Mouse (Mus musculus) lung, postnatal 0 days (tissue): ENCODE measurements around the gene Oard1. TPM values are rescaled to one million over a fixed set of nuclear protein-coding genes. Genes with fewer than 3 reads are reported as not detected.

ENCODE experiments used
- ATAC-seq: fragments of 200-750 bp; cut with Nextera tagmentation; 2 replicates; pipeline ENCODE4 v1.8.0; 2017; ENCODE audit warnings: moderate library complexity
- DNase-seq: peaks from one replicate; pipeline ENCODE4 v3.0.0-alpha.2; 2016; ENCODE audit warnings: low spot score
- H3K27ac ChIP-seq: fragments of 300-500 bp; sonication (generic); 2 replicates; pipeline ENCODE4 v1.5.1; 2014; ENCODE audit warnings: antibody characterized with exemption, mild to moderate bottlenecking, low read length, mixed read lengths
- H3K27me3 ChIP-seq: fragments of 300-500 bp; sonication (generic); replicated peaks from 2 replicates; pipeline ENCODE4 v1.6.1; 2014; ENCODE audit warnings: low read length, mixed read lengths; ENCODE audit not compliant: insufficient read depth
- H3K36me3 ChIP-seq: fragments of 300-500 bp; sonication (generic); 2 replicates; pipeline ENCODE4 v1.6.1; 2014; ENCODE audit warnings: low read length, mixed read lengths; ENCODE audit not compliant: insufficient read depth
- H3K4me1 ChIP-seq: fragments of 300-500 bp; sonication (generic); 2 replicates; pipeline ENCODE4 v1.6.1; 2014; ENCODE audit warnings: antibody characterized with exemption, low read depth, low read length, mixed read lengths; ENCODE audit not compliant: insufficient read depth
- H3K4me2 ChIP-seq: fragments of 300-500 bp; sonication (generic); replicated peaks from 2 replicates; pipeline ENCODE4 v1.6.1; 2014; ENCODE audit warnings: low read depth, mild to moderate bottlenecking, low read length, moderate library complexity, mixed read lengths
- H3K4me3 ChIP-seq: fragments of 300-500 bp; sonication (generic); 2 replicates; pipeline ENCODE4 v1.5.1; 2014; ENCODE audit warnings: low read depth, low read length
- H3K9ac ChIP-seq: fragments of 300-500 bp; sonication (generic); replicated peaks from 2 replicates; pipeline ENCODE4 v1.6.1; 2014; ENCODE audit warnings: low read depth, mild to moderate bottlenecking
- H3K9me3 ChIP-seq: fragments of 300-500 bp; sonication (generic); 2 replicates; pipeline ENCODE4 v1.6.1; 2016; ENCODE audit warnings: low read length, mixed read lengths
- CTCF ChIP-seq: IDR thresholded peaks from 2 replicates; pipeline ENCODE4 v1.5.1; 2016; ENCODE audit warnings: antibody characterized with exemption, mild to moderate bottlenecking
- EP300 ChIP-seq: IDR thresholded peaks from 2 replicates; pipeline ENCODE4 v1.6.1; 2016; ENCODE audit warnings: antibody characterized with exemption, mild to moderate bottlenecking, control low read depth
- WGBS: fragments of 180-500 bp; shearing (Covaris S2); extraction: QIAGEN DNeasy Blood & Tissue Kit; methylation state at CpG from one replicate; pipeline ENCODE4 v1.1.7; 2014; 5-methylcytosine and 5-hydroxymethylcytosine counted together
- polyA plus RNA-seq: library from polyadenylated mRNA; unstranded; fragments of >200 nt; fragmentation: Nextera tagmentation; extraction: Ambion mirVana; gene quantifications from 2 replicates; pipeline ENCODE4 v1.2.1, GENCODE M21; 2015

Gene Oard1
- polyA plus RNA-seq, 1 experiment from 2014 or later = 43.9 TPM

DNA sequence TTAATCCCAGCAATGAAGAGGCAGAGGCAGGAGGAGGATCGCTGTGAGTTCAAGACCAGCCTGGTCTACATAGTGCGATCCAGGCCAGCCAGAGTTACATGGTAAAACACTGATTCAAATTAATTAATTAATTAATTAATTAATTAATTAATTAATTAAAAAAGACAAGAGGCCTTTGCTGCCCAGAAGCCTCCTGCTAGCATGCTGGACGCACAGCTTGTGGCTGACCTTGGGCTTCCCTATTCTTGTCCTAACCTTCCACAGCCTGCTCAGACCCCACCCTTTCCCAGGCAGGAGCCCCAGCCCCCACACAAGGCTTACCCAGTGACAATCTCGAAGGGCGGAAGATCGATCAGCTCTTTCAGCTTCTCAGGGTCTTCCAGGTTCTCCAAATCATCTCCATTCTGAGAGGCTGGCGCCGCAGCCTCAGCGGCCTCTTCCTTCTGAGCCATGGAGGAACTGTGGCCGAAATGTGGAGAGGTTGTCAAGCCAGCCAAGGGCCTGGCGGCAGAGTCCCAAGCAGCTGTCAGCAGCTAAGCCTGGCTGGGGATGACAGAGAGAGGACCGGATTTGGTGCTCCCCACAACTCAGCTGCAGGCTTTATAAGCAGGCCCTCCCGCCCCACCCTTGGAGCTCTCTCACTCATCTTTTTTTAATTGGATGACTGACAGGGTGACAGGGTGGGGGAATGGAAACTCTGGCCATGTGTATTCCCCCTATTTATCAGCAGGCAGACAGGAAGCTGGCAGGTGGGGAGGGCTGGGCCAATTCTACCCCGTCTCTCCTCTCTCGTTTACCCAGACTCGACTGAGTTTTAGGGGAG is 22.6 kb downstream of the Oard1 start, which contains the start of gene Apobec2:
TSS of gene Apobec2 (minus strand) at position 773 of the 823 bp plus-strand sequence.
- Histone ChIP-seq H3K36me3 (no peaks in the 10 kb centered on the region), H3K9ac (no peak within 1 kb of the TSS), H3K27me3 (no peaks in the 10 kb centered on the region), H3K27ac (no peak within 1 kb of the TSS), H3K4me3 (no peak within 1 kb of the TSS), H3K9me3 (no peaks in the 10 kb centered on the region), H3K4me1 (peaks cover 3% of the 10 kb centered on the region; the same call in 1 of the 2 replicates), H3K4me2 (no peak within 1 kb of the TSS)
- TF ChIP-seq CTCF (no peak), EP300 (no peak)
- WGBS = 49% methylated on average over 16 of the region's 16 CpGs
- ATAC-seq (no peak), DNase-seq (no peak)

- Histone ChIP-seq H3K27ac (no peak overlapping the region), H3K36me3 (no peaks in the 10 kb centered on the region), H3K4me2 (no peak overlapping the region), H3K27me3 (no peaks in the 10 kb centered on the region), H3K9me3 (no peaks in the 10 kb centered on the region), H3K9ac (no peak overlapping the region), H3K4me3 (no peak overlapping the region), H3K4me1 (peaks cover 3% of the 10 kb centered on the region; the same call in 1 of the 2 replicates)
- no peak for ATAC-seq
- DNase-seq = no peak
- TF ChIP-seq EP300 (no peak), CTCF (no peak)
- WGBS = 73% methylated on average over 20 of the region's 20 CpGs
These were observed 23.3 kb downstream of the Oard1 start for GRCm38 (mm10) chr17:48433006-48433655.

- no peak for ATAC-seq
These were observed 24.0 kb downstream of the Oard1 start for GRCm38 (mm10) chr17:48433689-48434330.

DNA sequence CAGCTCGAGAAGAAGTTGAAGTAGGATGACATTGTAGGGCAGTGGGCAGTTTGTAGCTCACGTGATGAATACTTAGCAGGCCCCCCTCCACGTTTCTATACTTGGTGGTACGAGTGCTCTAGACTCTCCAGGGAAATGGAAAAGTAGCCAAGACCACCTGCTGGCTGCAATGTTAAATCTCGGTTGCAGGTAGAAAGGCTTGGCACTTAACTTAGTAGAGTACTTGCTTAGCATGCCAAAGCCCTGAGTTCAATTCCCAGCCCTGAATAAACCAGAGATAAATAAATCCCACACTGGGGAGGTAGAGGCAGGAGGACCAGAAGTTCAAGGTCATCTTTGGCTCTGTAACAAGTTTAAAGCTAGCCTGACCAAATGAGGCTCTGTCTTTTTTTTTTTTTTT is 24.7 kb downstream of the Oard1 start:
- no peaks in the 10 kb centered on the region for H3K27me3 ChIP-seq
- ATAC-seq = no peak
- H3K27ac ChIP-seq = no peak overlapping the region
- TF ChIP-seq EP300 = no peak
- no peak for TF ChIP-seq CTCF
- no peak overlapping the region for H3K9ac ChIP-seq
- DNase-seq = no peak
- peaks cover 3% of the 10 kb centered on the region; the same call in 1 of the 2 replicates for H3K4me1 ChIP-seq
- H3K4me3 ChIP-seq = no peak overlapping the region
- no peaks in the 10 kb centered on the region for H3K36me3 ChIP-seq
- 71% methylated on average over 5 of the region's 5 CpGs for WGBS
- no peaks in the 10 kb centered on the region for H3K9me3 ChIP-seq
- no peak overlapping the region for H3K4me2 ChIP-seq

More at GRCm38 (mm10) chr17:48433689-48434330, 24.0 kb downstream of the Oard1 start:
- Histone ChIP-seq H3K9ac (no peak overlapping the region), H3K27me3 (no peaks in the 10 kb centered on the region), H3K4me2 (no peak overlapping the region), H3K9me3 (no peaks in the 10 kb centered on the region), H3K36me3 (no peaks in the 10 kb centered on the region), H3K27ac (no peak overlapping the region), H3K4me1 (peaks cover 3% of the 10 kb centered on the region; the same call in 1 of the 2 replicates), H3K4me3 (no peak overlapping the region)
- no peak for DNase-seq
- TF ChIP-seq EP300 (no peak), CTCF (peak; percentile 44)
- 42% methylated on average over 6 of the region's 6 CpGs for WGBS

GRCm38 (mm10) chr17:48436487-48436886 is 26.7 kb downstream of the Oard1 start:
- H3K27me3 ChIP-seq = no peaks in the 10 kb centered on the region
- H3K4me2 ChIP-seq = no peak overlapping the region
- no peaks in the 10 kb centered on the region for H3K9me3 ChIP-seq
- no peak overlapping the region for H3K27ac ChIP-seq
- no peak for DNase-seq
- no peaks in the 10 kb centered on the region for H3K36me3 ChIP-seq
- no peaks in the 10 kb centered on the region; the same call in 1 of the 2 replicates for H3K4me1 ChIP-seq
- no peak overlapping the region for H3K4me3 ChIP-seq
- no peak; the same call in 1 of the 2 replicates for ATAC-seq
- 52% methylated on average over 1 of the region's 1 CpGs for WGBS
- TF ChIP-seq EP300 (no peak), CTCF (no peak)
- no peak overlapping the region for H3K9ac ChIP-seq

DNA sequence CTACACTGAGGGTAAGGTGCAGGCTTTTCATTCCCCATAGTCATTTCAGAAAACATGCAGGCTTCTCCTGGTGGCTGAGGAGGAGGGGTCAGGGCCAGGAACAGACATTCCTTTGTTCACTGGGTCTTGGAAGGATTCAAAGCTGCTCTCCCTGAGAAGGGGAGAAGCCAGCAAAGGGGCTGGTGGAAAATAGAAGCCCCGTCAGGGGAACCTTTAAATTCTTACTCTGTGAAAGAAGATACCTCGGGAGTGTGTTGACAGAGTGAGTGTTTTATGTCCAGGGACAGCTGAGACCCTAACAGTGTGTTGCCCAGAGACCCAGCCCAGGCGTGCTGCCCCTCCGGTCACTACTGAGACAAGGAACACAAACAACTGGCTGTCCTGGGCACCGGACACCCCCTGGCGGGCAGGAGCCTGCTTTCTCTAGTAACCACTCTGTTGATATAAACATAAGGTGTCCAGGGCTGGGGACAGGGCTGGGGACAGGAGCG is 27.7 kb downstream of the Oard1 start:
- no peaks in the 10 kb centered on the region for H3K27me3 ChIP-seq
- no peak overlapping the region for H3K4me3 ChIP-seq
- no peak overlapping the region for H3K4me2 ChIP-seq
- ATAC-seq = peak; percentile 64
- no peak overlapping the region for H3K9ac ChIP-seq
- no peak for DNase-seq
- H3K4me1 ChIP-seq = no peaks in the 10 kb centered on the region
- H3K9me3 ChIP-seq = no peaks in the 10 kb centered on the region
- WGBS = 20% methylated on average over 7 of the region's 7 CpGs
- H3K36me3 ChIP-seq = no peaks in the 10 kb centered on the region
- TF ChIP-seq CTCF (peak; percentile 54), EP300 (no peak)
- no peak overlapping the region for H3K27ac ChIP-seq
